13 mouse cellular contexts compared by ENCODE assay signal in genomic region chr6:20604170-20604569, GRCm38 (mm10).
DNase-seq lines count a peak whose midpoint lies in the region; ATAC-seq and TF ChIP-seq lines count a peak whose summit lies in the region.
"Had no signal": no experiment of that assay in that cellular context is flagged by ENCODE, and none has a peak within 500 bp of the region (broad histone marks: within the 10 kb centered on the region; RNA-seq: fewer than 3 reads in every experiment).

No protein-coding gene starts in this region.

- H3K27ac ChIP-seq in forebrain, embryonic 13.5 days: no peak overlapping the region
- H3K27ac ChIP-seq in forebrain, embryonic 11.5 days (ENCODE audit: low read depth, low read length): no peak overlapping the region
- H3K27ac ChIP-seq in forebrain, postnatal 0 days (ENCODE audit: low read depth, low read length): no peak overlapping the region
- H3K27ac ChIP-seq in kidney, embryonic 15.5 days: no peak overlapping the region
- H3K27ac ChIP-seq: embryonic facial prominence, embryonic 12.5 days; limb, embryonic 10.5 days had no signal

- H3K27me3 ChIP-seq in forebrain, embryonic 13.5 days: no peaks in the 10 kb centered on the region
- H3K27me3 ChIP-seq in forebrain, embryonic 11.5 days (ENCODE audit: control insufficient read depth, insufficient read depth, low read length): no peaks in the 10 kb centered on the region
- no peaks in the 10 kb centered on the region for H3K27me3 ChIP-seq in forebrain, postnatal 0 days (ENCODE audit: insufficient read depth, low read length)
- no peaks in the 10 kb centered on the region for H3K27me3 ChIP-seq in kidney, embryonic 15.5 days
- H3K27me3 ChIP-seq: embryonic facial prominence, embryonic 12.5 days had no signal

- DNase-seq in forebrain, embryonic 11.5 days (ENCODE audit: low spot score): no peak
- DNase-seq in right cerebral cortex, adult 18-20 months: peak; percentile 14
- DNase-seq in right cerebral cortex, postnatal 14 days: no peak
- DNase-seq in forebrain, postnatal 0 days: peak; percentile 53
- peak; percentile 2 for DNase-seq in right cerebral cortex, postnatal 4 days
- DNase-seq in spleen, postnatal 4 days (ENCODE audit: low spot score in 2 of 2): no peak
- DNase-seq: kidney, adult 18-20 months; liver, postnatal 0 days had no signal

- H3K4me3 ChIP-seq in forebrain, embryonic 13.5 days: no peak overlapping the region
- no peak overlapping the region for H3K4me3 ChIP-seq in forebrain, embryonic 11.5 days (ENCODE audit: low read depth, low read length)
- H3K4me3 ChIP-seq in forebrain, postnatal 0 days (ENCODE audit: low read depth, low read length): no peak overlapping the region
- H3K4me3 ChIP-seq in kidney, embryonic 15.5 days (replicated peaks): no peak overlapping the region
- H3K4me3 ChIP-seq: embryonic facial prominence, embryonic 12.5 days; limb, embryonic 10.5 days had no signal

- TF ChIP-seq CTCF in forebrain, postnatal 0 days (IDR thresholded peaks at IDR 0.05; ENCODE audit: low read depth): no peak

- no peaks in the 10 kb centered on the region for H3K9me3 ChIP-seq in forebrain, embryonic 13.5 days (replicated peaks)
- H3K9me3 ChIP-seq in forebrain, embryonic 11.5 days (ENCODE audit: control insufficient read depth, low read length): no peaks in the 10 kb centered on the region
- H3K9me3 ChIP-seq in forebrain, postnatal 0 days (ENCODE audit: low read length): no peaks in the 10 kb centered on the region
- no peaks in the 10 kb centered on the region for H3K9me3 ChIP-seq in kidney, embryonic 15.5 days (replicated peaks)
- H3K9me3 ChIP-seq: embryonic facial prominence, embryonic 12.5 days; limb, embryonic 10.5 days had no signal

- no peak overlapping the region for H3K9ac ChIP-seq in forebrain, embryonic 13.5 days
- H3K9ac ChIP-seq in forebrain, embryonic 11.5 days (ENCODE audit: low read length): no peak overlapping the region
- no peak overlapping the region for H3K9ac ChIP-seq in forebrain, postnatal 0 days
- H3K9ac ChIP-seq in kidney, embryonic 15.5 days: no peak overlapping the region
- H3K9ac ChIP-seq: embryonic facial prominence, embryonic 12.5 days; liver, postnatal 0 days had no signal

- H3K4me2 ChIP-seq in forebrain, embryonic 13.5 days: no peak overlapping the region
- H3K4me2 ChIP-seq in forebrain, embryonic 11.5 days (ENCODE audit: low read depth, low read length, severe bottlenecking): no peak overlapping the region
- no peak overlapping the region for H3K4me2 ChIP-seq in forebrain, postnatal 0 days (ENCODE audit: low read depth)
- H3K4me2 ChIP-seq in kidney, embryonic 15.5 days: no peak overlapping the region
- H3K4me2 ChIP-seq: embryonic facial prominence, embryonic 12.5 days had no signal

- ATAC-seq in forebrain, embryonic 13.5 days: peak; percentile 88
- ATAC-seq in forebrain, embryonic 11.5 days (replicated peaks; ENCODE audit: low FRiP score): no peak
- ATAC-seq in forebrain, postnatal 0 days: peak; percentile 40; the same call in 1 of the 2 replicates
- no peak for ATAC-seq in kidney, embryonic 15.5 days (replicated peaks; ENCODE audit: low FRiP score)
- ATAC-seq: liver, postnatal 0 days; midbrain, embryonic 16.5 days had no signal

- no peaks in the 10 kb centered on the region for H3K36me3 ChIP-seq in forebrain, embryonic 13.5 days (ENCODE audit: poor library complexity, severe bottlenecking)
- no peaks in the 10 kb centered on the region for H3K36me3 ChIP-seq in forebrain, embryonic 11.5 days (ENCODE audit: control insufficient read depth, insufficient read depth, low read length)
- H3K36me3 ChIP-seq in forebrain, postnatal 0 days (ENCODE audit: insufficient read depth): no peaks in the 10 kb centered on the region
- H3K36me3 ChIP-seq in kidney, embryonic 15.5 days: no peaks in the 10 kb centered on the region
- H3K36me3 ChIP-seq: embryonic facial prominence, embryonic 12.5 days; limb, embryonic 10.5 days had no signal

- no peaks in the 10 kb centered on the region for H3K4me1 ChIP-seq in forebrain, embryonic 13.5 days
- H3K4me1 ChIP-seq in forebrain, embryonic 11.5 days (replicated peaks; ENCODE audit: control insufficient read depth, insufficient read depth, low read length): no peaks in the 10 kb centered on the region
- no peaks in the 10 kb centered on the region for H3K4me1 ChIP-seq in forebrain, postnatal 0 days (ENCODE audit: insufficient read depth)
- no peaks in the 10 kb centered on the region for H3K4me1 ChIP-seq in kidney, embryonic 15.5 days
- H3K4me1 ChIP-seq: embryonic facial prominence, embryonic 12.5 days; limb, embryonic 10.5 days had no signal

- WGBS in forebrain, embryonic 13.5 days: 78% methylated on average over 2 of the region's 2 CpGs
- WGBS in forebrain, embryonic 11.5 days: 94% methylated on average over 2 of the region's 2 CpGs
- 50% methylated on average over 2 of the region's 2 CpGs for WGBS in forebrain, postnatal 0 days
- WGBS in kidney, embryonic 15.5 days: 91% methylated on average over 2 of the region's 2 CpGs

Comparison
In these comparisons a context has a peak if more than half of its experiments do, and no peak if none do; other contexts are left out.
1. ATAC-seq: peak in forebrain, embryonic 13.5 days (single experiment) and forebrain, postnatal 0 days (single experiment); none in forebrain, embryonic 11.5 days (single experiment) and kidney, embryonic 15.5 days (single experiment).
2. DNase-seq: peak in right cerebral cortex, adult 18-20 months (single experiment), forebrain, postnatal 0 days (single experiment) and right cerebral cortex, postnatal 4 days (single experiment); none in forebrain, embryonic 11.5 days (single experiment), right cerebral cortex, postnatal 14 days (single experiment) and spleen, postnatal 4 days (0 of 2).